Mouse (Mus musculus): ENCODE data around the gene Il17ra. TPM values are rescaled to one million over a fixed set of nuclear protein-coding genes. Genes with fewer than 3 reads are reported as not detected.

Gene Il17ra
- polyA plus RNA-seq (2012; ENCODE audit: insufficient read depth, insufficient read length, low replicate concordance, missing spikeins), result 39.1 TPM in 1 of 2 replicates, not detected in the other

DNA sequence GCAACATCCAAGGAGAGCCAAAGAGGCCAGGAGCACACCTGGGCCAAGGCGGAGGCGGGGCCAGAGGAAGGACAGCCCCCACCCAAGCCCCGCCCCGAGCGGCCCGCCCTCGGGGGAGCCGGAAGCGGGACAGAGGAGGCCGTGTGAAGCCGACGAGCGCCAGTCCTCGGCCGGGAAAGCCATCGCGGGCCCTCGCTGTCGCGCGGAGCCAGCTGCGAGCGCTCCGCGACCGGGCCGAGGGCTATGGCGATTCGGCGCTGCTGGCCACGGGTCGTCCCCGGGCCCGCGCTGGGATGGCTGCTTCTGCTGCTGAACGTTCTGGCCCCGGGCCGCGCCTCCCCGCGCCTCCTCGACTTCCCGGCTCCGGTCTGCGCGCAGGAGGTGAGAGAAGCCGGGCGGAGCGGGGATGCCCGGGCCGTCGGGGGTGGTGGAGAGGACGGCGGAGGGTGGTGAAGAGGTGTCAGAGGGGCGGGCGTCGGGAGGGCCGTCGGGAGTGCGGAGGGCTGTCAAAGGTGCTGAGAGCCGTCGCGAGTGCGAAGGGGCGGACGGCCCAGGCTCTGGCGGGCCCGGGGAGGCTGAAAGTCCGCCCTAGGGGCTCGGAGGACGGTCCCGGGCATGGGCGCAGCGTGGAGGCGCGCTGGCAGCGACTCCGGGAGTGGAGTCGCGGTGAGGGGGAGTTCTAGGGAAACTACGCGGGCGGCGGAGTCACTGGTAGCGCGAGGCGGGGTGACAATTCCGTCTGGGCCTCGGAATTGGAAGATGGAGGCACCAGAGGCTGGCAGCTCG is at the start of gene Il17ra:
Gene Il17ra, plus strand, starts transcription at position 162 of the 786 bp plus-strand sequence.
- TF ChIP-seq POLR2A (IDR thresholded peaks at IDR 0.05; ENCODE audit: insufficient read depth, low read depth, low read length) (peak; percentile 40; the same call in 1 of the 2 replicates), CTCF (IDR thresholded peaks at IDR 0.05; ENCODE audit: insufficient read depth, low read depth, low read length) (no peak)
- under 1% methylated on average over 89 of the region's 90 CpGs for WGBS
- H3K4me3 ChIP-seq (ENCODE audit: insufficient read depth, low read depth, low read length), result peak within 1 kb of the TSS; percentile 85
- peaks cover 15% of the 10 kb centered on the region for H3K4me1 ChIP-seq (ENCODE audit: control insufficient read depth, insufficient read depth, low read length)
- H3K27ac ChIP-seq (ENCODE audit: insufficient read depth, low read depth, low read length), result no peak within 1 kb of the TSS

- no peaks in the 10 kb centered on the region for H3K4me1 ChIP-seq (ENCODE audit: control insufficient read depth, insufficient read depth, low read length)
- H3K27ac ChIP-seq (ENCODE audit: insufficient read depth, low read depth, low read length), result no peak overlapping the region
- no peak overlapping the region for H3K4me3 ChIP-seq (ENCODE audit: insufficient read depth, low read depth, low read length)
- WGBS, result 88% methylated on average over 3 of the region's 3 CpGs
- TF ChIP-seq POLR2A (IDR thresholded peaks at IDR 0.05; ENCODE audit: insufficient read depth, low read depth, low read length), result no peak
- TF ChIP-seq CTCF (IDR thresholded peaks at IDR 0.05; ENCODE audit: insufficient read depth, low read depth, low read length), result no peak
These were observed 24.9 kb upstream of the Il17ra start for GRCm38 (mm10) chr6:120438161-120438560.

GRCm38 (mm10) chr6:120442171-120442749 is 20.8 kb upstream of the Il17ra start:
- H3K27ac ChIP-seq (ENCODE audit: insufficient read depth, low read depth, low read length), result no peak overlapping the region
- no peaks in the 10 kb centered on the region for H3K4me1 ChIP-seq (ENCODE audit: control insufficient read depth, insufficient read depth, low read length)
- no peak overlapping the region for H3K4me3 ChIP-seq (ENCODE audit: insufficient read depth, low read depth, low read length)
- 55% methylated on average over 4 of the region's 4 CpGs for WGBS
- no peak for TF ChIP-seq CTCF (IDR thresholded peaks at IDR 0.05; ENCODE audit: insufficient read depth, low read depth, low read length)
- TF ChIP-seq POLR2A (IDR thresholded peaks at IDR 0.05; ENCODE audit: insufficient read depth, low read depth, low read length), result no peak

- Histone ChIP-seq H3K4me1 (ENCODE audit: control insufficient read depth, insufficient read depth, low read length) (no peaks in the 10 kb centered on the region), H3K27ac (ENCODE audit: insufficient read depth, low read depth, low read length) (no peak overlapping the region), H3K4me3 (ENCODE audit: insufficient read depth, low read depth, low read length) (no peak overlapping the region)
- TF ChIP-seq CTCF (IDR thresholded peaks at IDR 0.05; ENCODE audit: insufficient read depth, low read depth, low read length), result no peak
- no peak for TF ChIP-seq POLR2A (IDR thresholded peaks at IDR 0.05; ENCODE audit: insufficient read depth, low read depth, low read length)
- 46% methylated on average over 14 of the region's 14 CpGs for WGBS
These were observed 19.4 kb upstream of the Il17ra start for GRCm38 (mm10) chr6:120443363-120444355.

GRCm38 (mm10) chr6:120450208-120450607 is 12.8 kb upstream of the Il17ra start:
- H3K4me3 ChIP-seq (ENCODE audit: insufficient read depth, low read depth, low read length), result no peak overlapping the region
- TF ChIP-seq POLR2A (IDR thresholded peaks at IDR 0.05; ENCODE audit: insufficient read depth, low read depth, low read length) (no peak), CTCF (IDR thresholded peaks at IDR 0.05; ENCODE audit: insufficient read depth, low read depth, low read length) (no peak)
- 90% methylated on average over 3 of the region's 3 CpGs for whole genome bisulfite sequencing
- H3K27ac ChIP-seq (ENCODE audit: insufficient read depth, low read depth, low read length), result no peak overlapping the region
- no peaks in the 10 kb centered on the region for H3K4me1 ChIP-seq (ENCODE audit: control insufficient read depth, insufficient read depth, low read length)

DNA sequence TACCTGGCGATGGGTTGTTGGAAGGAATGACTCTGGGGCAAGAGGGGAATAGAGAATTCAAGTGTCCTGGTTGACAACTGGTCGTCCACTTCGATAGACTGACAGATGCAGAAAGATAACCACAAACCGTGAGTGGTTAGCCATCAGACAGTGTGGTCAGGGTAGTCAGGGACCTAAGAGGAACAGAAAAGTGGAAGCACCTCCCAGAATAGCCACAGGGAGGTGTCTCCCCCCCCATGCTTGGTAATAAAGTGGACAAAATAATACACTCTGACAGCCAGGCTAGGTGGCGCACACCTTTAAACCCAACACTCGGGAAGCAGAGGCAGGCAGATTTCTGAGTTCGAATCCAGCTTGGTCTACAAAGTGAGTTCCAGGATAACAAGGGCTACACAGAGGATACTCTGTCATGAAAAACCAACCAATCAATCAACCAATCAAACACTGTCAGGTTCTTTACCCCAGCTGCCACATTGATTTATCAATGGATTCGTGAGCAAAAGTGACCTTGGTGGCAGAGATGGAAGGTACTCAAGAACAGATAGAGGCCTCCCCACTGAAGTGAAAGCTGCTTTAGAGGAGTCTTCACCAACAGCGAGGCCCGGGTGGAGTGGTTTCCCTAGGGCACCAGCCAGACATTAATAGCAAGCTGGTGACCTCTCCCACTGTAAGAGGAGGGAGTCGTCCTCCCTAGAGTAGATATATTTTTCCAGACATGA is 10.5 kb upstream of the Il17ra start:
- no peak for TF ChIP-seq POLR2A (IDR thresholded peaks at IDR 0.05; ENCODE audit: insufficient read depth, low read depth, low read length)
- no peak for TF ChIP-seq CTCF (IDR thresholded peaks at IDR 0.05; ENCODE audit: insufficient read depth, low read depth, low read length)
- H3K27ac ChIP-seq (ENCODE audit: insufficient read depth, low read depth, low read length), result no peak overlapping the region
- 96% methylated on average over 11 of the region's 11 CpGs for WGBS
- H3K4me1 ChIP-seq (ENCODE audit: control insufficient read depth, insufficient read depth, low read length), result no peaks in the 10 kb centered on the region
- H3K4me3 ChIP-seq (ENCODE audit: insufficient read depth, low read depth, low read length), result no peak overlapping the region

- no peak overlapping the region for H3K4me3 ChIP-seq (ENCODE audit: insufficient read depth, low read depth, low read length)
- TF ChIP-seq POLR2A (IDR thresholded peaks at IDR 0.05; ENCODE audit: insufficient read depth, low read depth, low read length) (no peak), CTCF (IDR thresholded peaks at IDR 0.05; ENCODE audit: insufficient read depth, low read depth, low read length) (no peak)
- no peaks in the 10 kb centered on the region for H3K4me1 ChIP-seq (ENCODE audit: control insufficient read depth, insufficient read depth, low read length)
- no peak overlapping the region for H3K27ac ChIP-seq (ENCODE audit: insufficient read depth, low read depth, low read length)
- 86% methylated on average over 5 of the region's 5 CpGs for WGBS
These were observed 10.0 kb upstream of the Il17ra start for GRCm38 (mm10) chr6:120453103-120453445.

DNA sequence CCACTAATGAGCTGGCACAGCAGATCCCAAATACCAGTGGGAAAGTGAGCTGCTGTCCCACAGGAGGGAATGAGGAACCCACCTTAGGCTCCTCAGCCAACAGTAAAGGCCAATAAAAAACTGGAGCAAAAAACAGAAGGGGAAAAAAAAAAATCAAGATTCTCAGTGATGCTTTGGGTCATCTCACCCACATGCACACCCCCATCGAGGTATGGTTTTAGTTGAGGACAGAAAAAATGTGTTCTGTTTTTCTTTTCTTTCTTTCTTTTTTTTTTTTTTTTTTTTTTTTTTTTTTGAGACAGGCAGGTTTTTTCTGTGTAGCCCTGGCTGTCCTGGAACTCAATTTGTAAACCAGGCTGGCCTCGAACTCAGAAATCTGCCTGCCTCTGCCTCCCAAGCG is 9.5 kb upstream of the Il17ra start:
- Histone ChIP-seq H3K27ac (ENCODE audit: insufficient read depth, low read depth, low read length) (no peak overlapping the region), H3K4me1 (ENCODE audit: control insufficient read depth, insufficient read depth, low read length) (no peaks in the 10 kb centered on the region), H3K4me3 (ENCODE audit: insufficient read depth, low read depth, low read length) (no peak overlapping the region)
- TF ChIP-seq CTCF (IDR thresholded peaks at IDR 0.05; ENCODE audit: insufficient read depth, low read depth, low read length) (no peak), POLR2A (IDR thresholded peaks at IDR 0.05; ENCODE audit: insufficient read depth, low read depth, low read length) (no peak)
- WGBS, result 90% methylated on average over 3 of the region's 3 CpGs
